Mouse (Mus musculus): ENCODE measurements around the gene Agpat4. TPM values are rescaled to one million over a fixed set of nuclear protein-coding genes. Genes with fewer than 3 reads are reported as not detected.

The Agpat4 gene
- polyA plus RNA-seq, 1 experiment, result 7.4 TPM

- Histone ChIP-seq H3K27me3 (replicated peaks; ENCODE audit: control insufficient read depth, insufficient read depth, low read length) (no peaks in the 10 kb centered on the region), H3K4me1 (ENCODE audit: control insufficient read depth, insufficient read depth, low read length) (no peaks in the 10 kb centered on the region), H3K4me3 (ENCODE audit: insufficient read depth, low read depth, low read length) (no peak overlapping the region), H3K27ac (ENCODE audit: insufficient read depth, low read depth, low read length) (no peak overlapping the region), H3K36me3 (ENCODE audit: control insufficient read depth, insufficient read depth, low read length) (no peaks in the 10 kb centered on the region)
- WGBS, result 83% methylated on average over 9 of the region's 9 CpGs
- DNase-seq, result no peak
- no peak for TF ChIP-seq POLR2A (IDR thresholded peaks at IDR 0.05; ENCODE audit: low read depth, low read length)
- no peak for TF ChIP-seq CTCF (conservative IDR thresholded peaks at IDR 0.05; ENCODE audit: insufficient read depth, insufficient read length, low read depth, low read length)
These were observed 23.5 kb upstream of the Agpat4 start for GRCm38 (mm10) chr17:12094827-12095590.

GRCm38 (mm10) chr17:12099415-12099814 is 19.1 kb upstream of the Agpat4 start:
- Histone ChIP-seq H3K4me1 (ENCODE audit: control insufficient read depth, insufficient read depth, low read length) (no peaks in the 10 kb centered on the region), H3K4me3 (ENCODE audit: insufficient read depth, low read depth, low read length) (no peak overlapping the region), H3K36me3 (ENCODE audit: control insufficient read depth, insufficient read depth, low read length) (no peaks in the 10 kb centered on the region), H3K27me3 (replicated peaks; ENCODE audit: control insufficient read depth, insufficient read depth, low read length) (no peaks in the 10 kb centered on the region), H3K27ac (ENCODE audit: insufficient read depth, low read depth, low read length) (no peak overlapping the region)
- TF ChIP-seq CTCF (conservative IDR thresholded peaks at IDR 0.05; ENCODE audit: insufficient read depth, insufficient read length, low read depth, low read length), result no peak
- TF ChIP-seq POLR2A (IDR thresholded peaks at IDR 0.05; ENCODE audit: low read depth, low read length), result no peak
- no peak for DNase-seq

- no peak overlapping the region for H3K4me3 ChIP-seq (ENCODE audit: insufficient read depth, low read depth, low read length)
- 58% methylated on average over 10 of the region's 10 CpGs for WGBS
- no peak overlapping the region for H3K27ac ChIP-seq (ENCODE audit: insufficient read depth, low read depth, low read length)
- H3K27me3 ChIP-seq (replicated peaks; ENCODE audit: control insufficient read depth, insufficient read depth, low read length), result no peaks in the 10 kb centered on the region
- no peaks in the 10 kb centered on the region for H3K36me3 ChIP-seq (ENCODE audit: control insufficient read depth, insufficient read depth, low read length)
- no peaks in the 10 kb centered on the region for H3K4me1 ChIP-seq (ENCODE audit: control insufficient read depth, insufficient read depth, low read length)
- TF ChIP-seq POLR2A (IDR thresholded peaks at IDR 0.05; ENCODE audit: low read depth, low read length) (no peak), CTCF (conservative IDR thresholded peaks at IDR 0.05; ENCODE audit: insufficient read depth, insufficient read length, low read depth, low read length) (no peak)
- no peak for DNase-seq
These were observed 16.2 kb upstream of the Agpat4 start for GRCm38 (mm10) chr17:12102326-12102725.

- DNase-seq, result no peak
- H3K27ac ChIP-seq (ENCODE audit: insufficient read depth, low read depth, low read length), result no peak overlapping the region
- no peaks in the 10 kb centered on the region for H3K27me3 ChIP-seq (replicated peaks; ENCODE audit: control insufficient read depth, insufficient read depth, low read length)
- TF ChIP-seq CTCF (conservative IDR thresholded peaks at IDR 0.05; ENCODE audit: insufficient read depth, insufficient read length, low read depth, low read length), result 0 out of 2 replicates have a peak, but pooled peaks have one; percentile 14
- TF ChIP-seq POLR2A (IDR thresholded peaks at IDR 0.05; ENCODE audit: low read depth, low read length), result no peak
- no peaks in the 10 kb centered on the region for H3K4me1 ChIP-seq (ENCODE audit: control insufficient read depth, insufficient read depth, low read length)
- 87% methylated on average over 6 of the region's 6 CpGs for WGBS
- H3K36me3 ChIP-seq (ENCODE audit: control insufficient read depth, insufficient read depth, low read length), result no peaks in the 10 kb centered on the region
- no peak overlapping the region for H3K4me3 ChIP-seq (ENCODE audit: insufficient read depth, low read depth, low read length)
These were observed 14.7 kb upstream of the Agpat4 start for GRCm38 (mm10) chr17:12103781-12104180.

- H3K36me3 ChIP-seq (ENCODE audit: control insufficient read depth, insufficient read depth, low read length), result no peaks in the 10 kb centered on the region
- H3K4me3 ChIP-seq (ENCODE audit: insufficient read depth, low read depth, low read length), result no peak overlapping the region
- WGBS, result 80% methylated on average over 7 of the region's 7 CpGs
- no peaks in the 10 kb centered on the region for H3K4me1 ChIP-seq (ENCODE audit: control insufficient read depth, insufficient read depth, low read length)
- no peak for DNase-seq
- H3K27me3 ChIP-seq (replicated peaks; ENCODE audit: control insufficient read depth, insufficient read depth, low read length), result no peaks in the 10 kb centered on the region
- TF ChIP-seq POLR2A (IDR thresholded peaks at IDR 0.05; ENCODE audit: low read depth, low read length) (no peak), CTCF (conservative IDR thresholded peaks at IDR 0.05; ENCODE audit: insufficient read depth, insufficient read length, low read depth, low read length) (no peak)
- no peak overlapping the region for H3K27ac ChIP-seq (ENCODE audit: insufficient read depth, low read depth, low read length)
These were observed 14.3 kb upstream of the Agpat4 start for GRCm38 (mm10) chr17:12104245-12104644.

- H3K27ac ChIP-seq (ENCODE audit: insufficient read depth, low read depth, low read length), result no peak overlapping the region
- 86% methylated on average over 6 of the region's 6 CpGs for WGBS
These were observed 13.8 kb upstream of the Agpat4 start for GRCm38 (mm10) chr17:12104690-12105089.

GRCm38 (mm10) chr17:12106255-12106654 is 12.2 kb upstream of the Agpat4 start:
- DNase-seq, result no peak
- Histone ChIP-seq H3K27ac (ENCODE audit: insufficient read depth, low read depth, low read length) (no peak overlapping the region), H3K36me3 (ENCODE audit: control insufficient read depth, insufficient read depth, low read length) (no peaks in the 10 kb centered on the region), H3K4me1 (ENCODE audit: control insufficient read depth, insufficient read depth, low read length) (no peaks in the 10 kb centered on the region), H3K27me3 (replicated peaks; ENCODE audit: control insufficient read depth, insufficient read depth, low read length) (no peaks in the 10 kb centered on the region), H3K4me3 (ENCODE audit: insufficient read depth, low read depth, low read length) (no peak overlapping the region)
- TF ChIP-seq CTCF (conservative IDR thresholded peaks at IDR 0.05; ENCODE audit: insufficient read depth, insufficient read length, low read depth, low read length) (no peak), POLR2A (IDR thresholded peaks at IDR 0.05; ENCODE audit: low read depth, low read length) (no peak)
- 52% methylated on average over 4 of the region's 4 CpGs for WGBS

More at GRCm38 (mm10) chr17:12104690-12105089, 13.8 kb upstream of the Agpat4 start:
- no peaks in the 10 kb centered on the region for H3K4me1 ChIP-seq (ENCODE audit: control insufficient read depth, insufficient read depth, low read length)
- TF ChIP-seq POLR2A (IDR thresholded peaks at IDR 0.05; ENCODE audit: low read depth, low read length), result no peak
- TF ChIP-seq CTCF (conservative IDR thresholded peaks at IDR 0.05; ENCODE audit: insufficient read depth, insufficient read length, low read depth, low read length), result no peak
- no peak for DNase-seq
- H3K36me3 ChIP-seq (ENCODE audit: control insufficient read depth, insufficient read depth, low read length), result no peaks in the 10 kb centered on the region
- no peak overlapping the region for H3K4me3 ChIP-seq (ENCODE audit: insufficient read depth, low read depth, low read length)
- H3K27me3 ChIP-seq (replicated peaks; ENCODE audit: control insufficient read depth, insufficient read depth, low read length), result no peaks in the 10 kb centered on the region

Measured in kidney, adult 2 months (tissue).